Mouse (Mus musculus): ENCODE measurements at regions not wholly inside any gene's neighbourhood (a gene's known extent, or its start where the extent isn't known, plus 50 kb on each side); places are given as distances from the start of the nearest gene placed in this dataset.
A peak's percentile ranks its signal among the peaks of the same experiment; 100 is the strongest.

DNA sequence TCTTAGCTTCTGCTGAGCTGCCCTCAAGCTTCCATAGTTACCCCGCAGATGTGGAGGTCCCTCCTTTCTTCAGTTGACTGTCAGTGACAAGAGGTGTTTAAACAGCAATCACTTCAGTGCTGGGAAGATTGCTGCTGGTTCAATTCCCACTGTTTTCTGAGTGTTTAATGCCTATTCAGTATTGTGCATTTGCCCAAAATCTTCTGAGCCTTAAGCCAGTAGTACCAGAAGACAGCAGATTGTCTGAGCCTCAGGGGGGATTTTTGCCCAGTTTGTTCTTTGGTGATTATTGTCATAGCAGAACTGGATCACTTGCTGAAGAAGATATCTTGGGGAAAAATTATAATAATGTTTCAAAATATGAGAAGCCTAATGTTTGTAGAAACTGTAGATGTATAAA is 135.3 kb upstream of the Zfand5 start:
- Histone ChIP-seq H3K9ac (ENCODE audit: low read depth, low read length) (no peak overlapping the region), H3K27me3 (replicated peaks; ENCODE audit: control insufficient read depth, insufficient read depth, low read length) (no peaks in the 10 kb centered on the region), H3K27ac (ENCODE audit: low read length) (no peak overlapping the region), H3K4me3 (ENCODE audit: low read length) (no peak overlapping the region), H3K36me3 (ENCODE audit: control insufficient read depth, insufficient read depth, low read length) (no peaks in the 10 kb centered on the region), H3K9me3 (ENCODE audit: control insufficient read depth, low read length) (no peaks in the 10 kb centered on the region), H3K4me2 (ENCODE audit: low read depth, low read length) (no peak overlapping the region), H3K4me1 (ENCODE audit: control insufficient read depth, insufficient read depth, low read length) (no peaks in the 10 kb centered on the region)
- ATAC-seq, result no peak
- WGBS, result 81% methylated on average over 1 of the region's 1 CpGs

DNA sequence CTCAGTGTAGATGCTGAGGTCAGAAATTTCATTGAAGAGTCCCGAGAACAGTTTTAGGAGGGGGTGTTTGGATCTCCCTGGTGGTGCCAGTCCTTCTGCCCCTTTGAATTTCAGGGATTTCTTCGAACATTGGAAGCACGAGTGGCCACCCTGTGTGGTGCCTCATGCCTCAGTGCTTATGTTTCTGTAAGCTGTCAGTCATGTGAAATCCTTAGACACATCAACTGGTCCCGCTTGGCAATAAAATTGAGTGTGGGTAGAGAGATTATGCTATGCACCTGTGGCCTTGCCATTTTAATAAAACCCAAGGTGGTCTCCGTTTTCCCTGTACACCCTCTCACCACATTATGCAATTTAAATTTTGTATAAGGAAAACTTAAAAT is 136.1 kb upstream of the Zfand5 start:
- 74% methylated on average over 5 of the region's 5 CpGs for WGBS
- Histone ChIP-seq H3K4me1 (ENCODE audit: control insufficient read depth, insufficient read depth, low read length) (no peaks in the 10 kb centered on the region), H3K27me3 (replicated peaks; ENCODE audit: control insufficient read depth, insufficient read depth, low read length) (no peaks in the 10 kb centered on the region), H3K9ac (ENCODE audit: low read depth, low read length) (no peak overlapping the region), H3K27ac (ENCODE audit: low read length) (no peak overlapping the region), H3K9me3 (ENCODE audit: control insufficient read depth, low read length) (no peaks in the 10 kb centered on the region), H3K4me2 (ENCODE audit: low read depth, low read length) (no peak overlapping the region), H3K36me3 (ENCODE audit: control insufficient read depth, insufficient read depth, low read length) (no peaks in the 10 kb centered on the region), H3K4me3 (ENCODE audit: low read length) (no peak overlapping the region)
- no peak for ATAC-seq

GRCm38 (mm10) chr19:21135297-21135997 is 136.6 kb upstream of the Zfand5 start:
- Histone ChIP-seq H3K27me3 (replicated peaks; ENCODE audit: control insufficient read depth, insufficient read depth, low read length) (no peaks in the 10 kb centered on the region), H3K4me2 (ENCODE audit: low read depth, low read length) (no peak overlapping the region), H3K27ac (ENCODE audit: low read length) (no peak overlapping the region), H3K4me3 (ENCODE audit: low read length) (no peak overlapping the region), H3K9me3 (ENCODE audit: control insufficient read depth, low read length) (no peaks in the 10 kb centered on the region), H3K9ac (ENCODE audit: low read depth, low read length) (no peak overlapping the region), H3K36me3 (ENCODE audit: control insufficient read depth, insufficient read depth, low read length) (no peaks in the 10 kb centered on the region), H3K4me1 (ENCODE audit: control insufficient read depth, insufficient read depth, low read length) (no peaks in the 10 kb centered on the region)
- no peak for ATAC-seq
- WGBS, result 55% methylated on average over 6 of the region's 6 CpGs

DNA sequence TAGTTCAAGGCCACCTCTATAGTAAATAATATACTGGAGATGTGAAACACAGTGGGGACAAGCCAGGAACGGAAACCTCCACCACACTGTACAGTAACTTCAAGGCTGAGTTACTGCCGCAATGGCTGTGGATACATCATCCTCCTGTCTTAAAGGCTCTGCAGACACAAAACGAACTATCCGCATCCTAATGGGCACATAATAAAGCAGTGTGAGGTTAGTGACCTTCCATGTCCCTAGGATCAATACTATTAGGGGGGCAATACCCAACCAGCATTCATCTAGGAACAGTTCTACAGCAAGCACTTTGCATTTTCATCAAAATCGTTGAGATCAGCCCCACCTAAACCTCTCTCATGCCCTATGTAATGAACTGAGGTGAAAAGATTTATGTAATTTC is 142.4 kb upstream of the Zfand5 start:
- WGBS, result 92% methylated on average over 5 of the region's 5 CpGs
- ATAC-seq, result no peak
- Histone ChIP-seq H3K9ac (ENCODE audit: low read depth, low read length) (no peak overlapping the region), H3K4me2 (ENCODE audit: low read depth, low read length) (no peak overlapping the region), H3K27ac (ENCODE audit: low read length) (no peak overlapping the region), H3K36me3 (ENCODE audit: control insufficient read depth, insufficient read depth, low read length) (no peaks in the 10 kb centered on the region), H3K27me3 (replicated peaks; ENCODE audit: control insufficient read depth, insufficient read depth, low read length) (no peaks in the 10 kb centered on the region), H3K4me1 (ENCODE audit: control insufficient read depth, insufficient read depth, low read length) (no peaks in the 10 kb centered on the region), H3K4me3 (ENCODE audit: low read length) (no peak overlapping the region), H3K9me3 (ENCODE audit: control insufficient read depth, low read length) (no peaks in the 10 kb centered on the region)

GRCm38 (mm10) chr19:21127079-21127745 is 144.9 kb upstream of the Zfand5 start:
- no peaks in the 10 kb centered on the region for H3K4me1 ChIP-seq (ENCODE audit: control insufficient read depth, insufficient read depth, low read length)
- H3K9me3 ChIP-seq (ENCODE audit: control insufficient read depth, low read length), result no peaks in the 10 kb centered on the region
- no peak overlapping the region for H3K4me2 ChIP-seq (ENCODE audit: low read depth, low read length)
- 70% methylated on average over 8 of the region's 8 CpGs for WGBS
- ATAC-seq, result 0 out of 2 replicates have a peak, but pooled peaks have one; percentile 55
- no peaks in the 10 kb centered on the region for H3K27me3 ChIP-seq (replicated peaks; ENCODE audit: control insufficient read depth, insufficient read depth, low read length)
- H3K27ac ChIP-seq (ENCODE audit: low read length), result no peak overlapping the region
- no peaks in the 10 kb centered on the region for H3K36me3 ChIP-seq (ENCODE audit: control insufficient read depth, insufficient read depth, low read length)
- no peak overlapping the region for H3K4me3 ChIP-seq (ENCODE audit: low read length)
- no peak overlapping the region for H3K9ac ChIP-seq (ENCODE audit: low read depth, low read length)

GRCm38 (mm10) chr19:21126670-21127069 is 145.4 kb upstream of the Zfand5 start:
- no peak for ATAC-seq
- no peaks in the 10 kb centered on the region for H3K27me3 ChIP-seq (replicated peaks; ENCODE audit: control insufficient read depth, insufficient read depth, low read length)
- no peak overlapping the region for H3K27ac ChIP-seq (ENCODE audit: low read length)
- no peaks in the 10 kb centered on the region for H3K4me1 ChIP-seq (ENCODE audit: control insufficient read depth, insufficient read depth, low read length)
- no peak overlapping the region for H3K4me3 ChIP-seq (ENCODE audit: low read length)
- no peaks in the 10 kb centered on the region for H3K36me3 ChIP-seq (ENCODE audit: control insufficient read depth, insufficient read depth, low read length)
- no peaks in the 10 kb centered on the region for H3K9me3 ChIP-seq (ENCODE audit: control insufficient read depth, low read length)
- H3K4me2 ChIP-seq (ENCODE audit: low read depth, low read length), result no peak overlapping the region
- no peak overlapping the region for H3K9ac ChIP-seq (ENCODE audit: low read depth, low read length)
- 85% methylated on average over 2 of the region's 2 CpGs for WGBS

DNA sequence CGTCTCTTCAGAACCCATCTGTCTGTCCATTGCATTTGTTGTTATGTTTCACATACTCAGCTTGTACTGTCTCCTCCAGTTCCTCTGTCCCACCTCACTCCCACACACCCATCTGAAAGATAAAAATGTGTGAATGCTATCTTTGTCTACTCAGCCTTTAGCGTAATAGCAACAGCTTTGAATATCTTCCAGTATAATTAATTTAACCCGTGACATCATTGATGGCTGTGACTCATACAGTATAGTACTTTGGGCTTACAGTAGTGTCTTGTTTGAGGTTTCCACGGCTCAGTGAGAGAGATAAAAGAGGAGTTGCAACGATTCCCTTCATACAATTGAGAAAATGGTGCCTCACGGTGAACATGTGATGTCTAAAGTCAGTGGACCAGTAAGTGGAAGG is 152.6 kb upstream of the Zfand5 start:
- no peak overlapping the region for H3K4me3 ChIP-seq (ENCODE audit: low read length)
- no peak overlapping the region for H3K27ac ChIP-seq (ENCODE audit: low read length)
- no peaks in the 10 kb centered on the region for H3K36me3 ChIP-seq (ENCODE audit: control insufficient read depth, insufficient read depth, low read length)
- peak; percentile 63; the same call in 1 of the 2 replicates for ATAC-seq
- H3K9me3 ChIP-seq (ENCODE audit: control insufficient read depth, low read length), result no peaks in the 10 kb centered on the region
- no peak overlapping the region for H3K4me2 ChIP-seq (ENCODE audit: low read depth, low read length)
- H3K9ac ChIP-seq (ENCODE audit: low read depth, low read length), result no peak overlapping the region
- WGBS, result 67% methylated on average over 6 of the region's 6 CpGs
- no peaks in the 10 kb centered on the region for H3K4me1 ChIP-seq (ENCODE audit: control insufficient read depth, insufficient read depth, low read length)
- H3K27me3 ChIP-seq (replicated peaks; ENCODE audit: control insufficient read depth, insufficient read depth, low read length), result no peaks in the 10 kb centered on the region

- no peak for ATAC-seq
These were observed 153.3 kb upstream of the Zfand5 start for GRCm38 (mm10) chr19:21118782-21119181.

GRCm38 (mm10) chr19:21115693-21116092 is 156.4 kb upstream of the Zfand5 start:
- Histone ChIP-seq H3K4me1 (ENCODE audit: control insufficient read depth, insufficient read depth, low read length) (no peaks in the 10 kb centered on the region), H3K27ac (ENCODE audit: low read length) (no peak overlapping the region), H3K9me3 (ENCODE audit: control insufficient read depth, low read length) (no peaks in the 10 kb centered on the region), H3K27me3 (replicated peaks; ENCODE audit: control insufficient read depth, insufficient read depth, low read length) (no peaks in the 10 kb centered on the region), H3K9ac (ENCODE audit: low read depth, low read length) (no peak overlapping the region), H3K4me3 (ENCODE audit: low read length) (no peak overlapping the region), H3K4me2 (ENCODE audit: low read depth, low read length) (no peak overlapping the region), H3K36me3 (ENCODE audit: control insufficient read depth, insufficient read depth, low read length) (no peaks in the 10 kb centered on the region)
- no peak for ATAC-seq
- WGBS, result 83% methylated on average over 2 of the region's 2 CpGs

More at GRCm38 (mm10) chr19:21118782-21119181, 153.3 kb upstream of the Zfand5 start:
- Histone ChIP-seq H3K27me3 (replicated peaks; ENCODE audit: control insufficient read depth, insufficient read depth, low read length) (no peaks in the 10 kb centered on the region), H3K4me2 (ENCODE audit: low read depth, low read length) (no peak overlapping the region), H3K9me3 (ENCODE audit: control insufficient read depth, low read length) (no peaks in the 10 kb centered on the region), H3K27ac (ENCODE audit: low read length) (no peak overlapping the region), H3K36me3 (ENCODE audit: control insufficient read depth, insufficient read depth, low read length) (no peaks in the 10 kb centered on the region), H3K9ac (ENCODE audit: low read depth, low read length) (no peak overlapping the region), H3K4me3 (ENCODE audit: low read length) (no peak overlapping the region), H3K4me1 (ENCODE audit: control insufficient read depth, insufficient read depth, low read length) (no peaks in the 10 kb centered on the region)
- 78% methylated on average over 4 of the region's 4 CpGs for WGBS

Measured in intestine, embryonic 16.5 days (tissue).